Mouse (Mus musculus) megakaryocyte, embryonic 14.5 days (primary cell): ENCODE measurements around the gene Mical2.

Experiments used
- FLI1 ChIP-seq: IDR thresholded peaks from 2 replicates; pipeline ENCODE4 v1.6.1; 2012; ENCODE audit warnings: low read length, inconsistent platforms, mixed read lengths
- GATA1 ChIP-seq: IDR thresholded peaks from 3 replicates; pipeline ENCODE4 v1.6.1; 2012; ENCODE audit warnings: mixed read lengths, low read length, inconsistent platforms, borderline replicate concordance

DNA sequence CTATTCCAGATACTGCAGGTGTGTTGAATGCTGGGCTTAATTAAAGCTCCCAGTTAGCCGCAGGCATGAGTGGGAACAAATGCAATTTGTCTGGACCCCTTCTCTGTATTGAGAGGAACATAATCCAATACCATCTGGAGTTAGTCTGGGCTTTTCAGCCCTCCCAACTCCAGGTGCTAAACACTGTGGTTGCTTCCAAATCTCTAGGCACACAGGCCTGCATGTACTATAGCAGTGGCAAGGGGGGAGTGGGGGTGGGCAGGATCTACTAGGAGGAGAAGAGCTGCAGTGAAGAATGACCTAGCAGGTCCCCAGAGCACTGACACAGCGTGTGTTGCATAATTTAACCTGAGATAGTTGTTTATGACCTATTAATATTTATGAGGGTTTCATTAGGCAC is 49.0 kb downstream of the Mical2 start:
- no peak for TF ChIP-seq GATA1
- TF ChIP-seq FLI1, result no peak
